Mouse (Mus musculus) E14TG2a.4 (cell line): ENCODE results near the gene Usp7.
"Not testable (repeated sequence)": the region's sequence is repeated elsewhere in the genome, so short reads cannot be mapped to it uniquely, and the experiment has no call there.

Experiments
- H3K27me3 ChIP-seq: 2 replicates; pipeline ENCODE4 v1.6.1; 2014; ENCODE audit warnings: low read length, control low read depth; ENCODE audit not compliant: insufficient read depth
- H3K36me3 ChIP-seq: 2 replicates; pipeline ENCODE4 v1.6.1; 2014; ENCODE audit warnings: low read length, control low read depth; ENCODE audit not compliant: insufficient read depth
- H3K4me1 ChIP-seq: replicated peaks from 2 replicates; pipeline ENCODE4 v1.6.1; 2014; ENCODE audit warnings: low read depth, low read length, control low read depth
- H3K4me3 ChIP-seq: replicated peaks from 2 replicates; pipeline ENCODE4 v1.5.1; 2014; ENCODE audit warnings: mild to moderate bottlenecking, low read length
- H3K9me3 ChIP-seq: 2 replicates; pipeline ENCODE4 v1.6.1; 2014; ENCODE audit warnings: low read length, control low read depth
- CTCF ChIP-seq: conservative IDR thresholded peaks from 2 replicates; pipeline ENCODE4 v1.5.1; 2014; ENCODE audit warnings: low read length
- NANOG ChIP-seq: IDR thresholded peaks from 2 replicates; pipeline ENCODE4 v1.6.1; 2014; ENCODE audit warnings: borderline replicate concordance, low read length, mixed read lengths
- POU5F1 ChIP-seq: IDR thresholded peaks from 2 replicates; pipeline ENCODE4 v1.6.1; 2014; ENCODE audit warnings: low read length, borderline replicate concordance

The Usp7 gene

GRCm38 (mm10) chr16:8776634-8777033, 15.5 kb downstream of the Usp7 start:
- Histone ChIP-seq H3K4me3 (peak overlapping the region; percentile 55), H3K36me3 (peaks cover 58% of the 10 kb centered on the region), H3K4me1 (peaks cover 89% of the 10 kb centered on the region), H3K27me3 (no peaks in the 10 kb centered on the region), H3K9me3 (no peaks in the 10 kb centered on the region)
- TF ChIP-seq NANOG (no peak), POU5F1 (peak; percentile 22; the same call in 1 of the 2 replicates), CTCF (no peak)

GRCm38 (mm10) chr16:8771086-8771485, 21.0 kb downstream of the Usp7 start:
- H3K4me1 ChIP-seq, result peaks cover 92% of the 10 kb centered on the region
- no peaks in the 10 kb centered on the region for H3K27me3 ChIP-seq
- peaks cover 51% of the 10 kb centered on the region for H3K36me3 ChIP-seq
- TF ChIP-seq CTCF (peak; percentile 18; the same call in 1 of the 2 replicates), NANOG (no peak), POU5F1 (no peak)
- H3K4me3 ChIP-seq, result peak overlapping the region; percentile 79
- no peaks in the 10 kb centered on the region for H3K9me3 ChIP-seq

GRCm38 (mm10) chr16:8770342-8770741, 21.8 kb downstream of the Usp7 start:
- H3K27me3 ChIP-seq, H3K9me3 ChIP-seq: not testable (repeated sequence)
- Histone ChIP-seq H3K36me3 (peaks cover 51% of the 10 kb centered on the region), H3K4me3 (peak overlapping the region; percentile 79), H3K4me1 (peaks cover 92% of the 10 kb centered on the region)

- Histone ChIP-seq H3K36me3 (peaks cover 50% of the 10 kb centered on the region), H3K9me3 (no peaks in the 10 kb centered on the region), H3K4me1 (peaks cover 92% of the 10 kb centered on the region), H3K27me3 (no peaks in the 10 kb centered on the region), H3K4me3 (peak overlapping the region; percentile 60)
- TF ChIP-seq POU5F1, result no peak
- TF ChIP-seq CTCF, result no peak
- no peak for TF ChIP-seq NANOG
Measured at GRCm38 (mm10) chr16:8769466-8769865, 22.6 kb downstream of the Usp7 start.

GRCm38 (mm10) chr16:8769065-8769464, 23.0 kb downstream of the Usp7 start:
- Histone ChIP-seq H3K4me3 (peak overlapping the region; percentile 60), H3K4me1 (peaks cover 92% of the 10 kb centered on the region), H3K27me3 (no peaks in the 10 kb centered on the region), H3K9me3 (no peaks in the 10 kb centered on the region), H3K36me3 (peaks cover 50% of the 10 kb centered on the region)
- no peak for TF ChIP-seq NANOG
- peak; percentile 93 for TF ChIP-seq CTCF

- Histone ChIP-seq H3K9me3 (no peaks in the 10 kb centered on the region), H3K36me3 (peaks cover 53% of the 10 kb centered on the region), H3K4me3 (peak overlapping the region; percentile 60), H3K27me3 (no peaks in the 10 kb centered on the region), H3K4me1 (peaks cover 92% of the 10 kb centered on the region)
- TF ChIP-seq NANOG (no peak), CTCF (no peak), POU5F1 (no peak)
Measured at GRCm38 (mm10) chr16:8768588-8768987, 23.5 kb downstream of the Usp7 start.

GRCm38 (mm10) chr16:8768071-8768470, 24.0 kb downstream of the Usp7 start:
- Histone ChIP-seq H3K27me3 (no peaks in the 10 kb centered on the region), H3K4me3 (peak overlapping the region; percentile 60), H3K36me3 (peaks cover 57% of the 10 kb centered on the region), H3K9me3 (no peaks in the 10 kb centered on the region), H3K4me1 (peaks cover 92% of the 10 kb centered on the region)
- no peak for TF ChIP-seq CTCF
- TF ChIP-seq POU5F1, result no peak
- TF ChIP-seq NANOG, result no peak

- Histone ChIP-seq H3K4me1 (peaks cover 92% of the 10 kb centered on the region), H3K27me3 (no peaks in the 10 kb centered on the region), H3K9me3 (no peaks in the 10 kb centered on the region), H3K36me3 (peaks cover 64% of the 10 kb centered on the region), H3K4me3 (peak overlapping the region; percentile 60)
- TF ChIP-seq CTCF (no peak), POU5F1 (no peak)
Measured at GRCm38 (mm10) chr16:8767133-8768052, 24.7 kb downstream of the Usp7 start.

GRCm38 (mm10) chr16:8766196-8766595, 25.9 kb downstream of the Usp7 start:
- TF ChIP-seq CTCF, result no peak
- TF ChIP-seq POU5F1, result no peak
- no peak for TF ChIP-seq NANOG
- Histone ChIP-seq H3K4me1 (peaks cover 93% of the 10 kb centered on the region), H3K36me3 (peaks cover 71% of the 10 kb centered on the region), H3K4me3 (peak overlapping the region; percentile 60), H3K9me3 (no peaks in the 10 kb centered on the region), H3K27me3 (no peaks in the 10 kb centered on the region)
